Mouse (Mus musculus): ENCODE data around the gene Srebf1.

The Srebf1 gene

DNA sequence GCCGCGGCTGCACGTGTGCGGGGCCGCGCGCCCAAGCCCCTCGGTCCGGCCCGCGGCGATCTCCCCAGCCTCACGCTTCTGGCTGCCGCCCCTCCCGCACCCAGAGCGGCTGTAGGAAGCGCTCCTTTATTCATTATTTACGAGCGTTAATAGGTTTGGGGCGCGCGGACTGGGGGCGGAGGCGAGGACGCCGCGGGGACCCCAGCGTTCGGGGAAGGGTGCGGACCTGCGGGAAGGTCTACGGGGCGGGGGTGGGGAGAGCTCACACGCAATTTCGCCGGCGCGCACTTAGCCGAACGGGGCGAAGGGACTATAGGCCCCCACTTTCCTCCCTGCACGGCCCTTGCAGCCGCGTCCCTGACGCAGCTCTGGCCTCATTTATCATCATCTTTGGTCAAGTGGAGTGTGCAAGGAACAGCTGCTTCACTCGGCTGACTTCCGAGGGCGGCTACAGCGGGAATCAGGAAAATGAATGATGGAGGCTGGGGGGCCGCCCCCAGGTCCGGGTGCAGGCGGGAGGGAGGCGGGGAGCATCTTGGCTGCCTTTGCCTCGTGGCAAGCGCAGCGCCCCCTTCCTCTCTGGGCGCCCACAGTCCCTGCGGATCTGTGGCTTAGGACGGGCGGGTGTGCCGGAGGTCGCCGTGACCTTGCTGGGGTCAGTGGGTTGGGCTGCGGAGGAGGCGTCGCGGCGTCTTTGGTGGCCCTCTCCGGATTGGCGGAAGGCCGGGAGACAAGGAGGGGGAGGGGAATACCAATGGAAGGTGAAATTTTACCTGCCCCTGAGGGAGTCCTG, 46.0 kb downstream of the Srebf1 start:
- peak; percentile 65 to 79 for DNase-seq

GRCm38 (mm10) chr11:60175371-60176181, 46.8 kb downstream of the Srebf1 start:
- DNase-seq, result peak; percentile 39 to 57

DNA sequence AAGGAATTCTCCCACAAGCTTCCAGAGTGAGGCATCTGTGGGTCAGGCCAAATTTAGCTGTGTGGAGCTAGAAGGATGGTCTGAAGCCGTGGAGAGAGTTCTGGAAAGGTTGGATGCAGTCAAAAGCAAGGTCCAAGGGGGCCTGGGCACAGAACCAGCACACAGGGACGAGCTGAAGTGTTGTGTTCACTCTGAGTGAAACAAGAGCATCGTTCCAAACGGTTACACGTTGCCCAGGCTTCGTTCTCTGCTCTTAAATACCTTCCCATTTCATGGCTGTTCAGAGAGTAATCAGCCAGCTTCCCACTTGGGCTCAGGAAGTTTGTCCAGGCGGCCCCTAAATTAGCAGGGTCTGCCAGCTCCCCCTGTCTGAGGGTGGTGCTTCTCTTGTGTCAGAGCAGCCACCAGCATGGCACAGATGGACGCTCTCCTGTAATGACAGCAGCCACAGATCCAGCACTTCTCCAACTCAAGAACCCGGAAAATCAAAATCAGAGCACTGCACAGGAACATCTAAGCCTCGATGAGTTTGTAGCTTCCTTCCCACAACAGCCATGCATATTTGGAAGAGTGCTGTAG, 48.7 kb downstream of the Srebf1 start:
- DNase-seq, result no peak

GRCm38 (mm10) chr11:60172074-60172473, 50.3 kb downstream of the Srebf1 start:
- no peak for DNase-seq

GRCm38 (mm10) chr11:60168780-60169179, 53.6 kb downstream of the Srebf1 start:
- DNase-seq, result no peak

DNA sequence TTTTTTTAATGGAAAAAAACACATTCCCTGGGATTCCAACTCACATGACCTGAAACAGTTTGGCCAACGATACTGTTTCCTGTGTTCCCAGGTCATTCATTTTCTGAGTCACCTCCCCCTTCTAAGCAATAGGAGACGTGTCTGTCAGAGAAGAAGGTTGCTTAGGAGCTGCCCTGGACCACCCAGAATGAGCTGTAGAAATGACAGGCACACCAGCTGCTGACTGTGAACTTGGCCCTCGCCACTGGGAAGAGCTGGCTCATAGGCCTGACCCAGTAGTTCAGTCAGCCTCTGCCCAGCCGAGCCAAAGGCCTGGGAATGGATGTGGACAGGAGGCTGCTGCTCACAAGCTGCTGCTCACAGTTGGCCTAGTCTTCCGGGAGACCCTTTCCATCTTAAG, 57.3 kb downstream of the Srebf1 start:
- no peak for DNase-seq

DNA sequence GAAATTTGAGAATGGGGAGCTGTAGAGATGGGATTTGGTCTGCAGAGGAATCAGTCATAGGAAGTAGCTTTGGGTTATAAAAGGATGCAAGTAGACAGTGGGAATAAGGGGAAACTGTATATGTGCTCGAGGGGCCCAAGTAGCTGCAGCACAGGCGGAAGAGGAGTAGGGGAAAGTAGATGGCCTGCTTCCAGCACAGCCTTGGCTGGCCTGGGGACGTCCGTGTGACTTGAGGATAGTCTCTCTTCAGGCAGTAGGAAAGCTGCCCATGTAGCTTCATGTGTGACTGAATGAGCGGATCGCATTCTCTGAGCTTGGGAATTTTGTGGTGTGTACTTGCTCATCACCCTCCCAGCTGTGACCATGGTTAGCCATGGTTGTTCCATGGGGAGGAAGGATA, 57.9 kb downstream of the Srebf1 start:
- DNase-seq, result no peak

- no peak for DNase-seq
Observed at GRCm38 (mm10) chr11:60163362-60163761, 59.0 kb downstream of the Srebf1 start.

GRCm38 (mm10) chr11:60162547-60162946, 59.8 kb downstream of the Srebf1 start:
- no peak for DNase-seq

GRCm38 (mm10) chr11:60161146-60161874, 61.1 kb downstream of the Srebf1 start:
- no peak for DNase-seq

- no peak for DNase-seq
Observed at GRCm38 (mm10) chr11:60160454-60161114, 61.8 kb downstream of the Srebf1 start.

GRCm38 (mm10) chr11:60159955-60160354, 62.4 kb downstream of the Srebf1 start:
- DNase-seq, result no peak

- DNase-seq, result no peak
Observed at GRCm38 (mm10) chr11:60158271-60158670, 64.1 kb downstream of the Srebf1 start.

- no peak for DNase-seq
Observed at GRCm38 (mm10) chr11:60155690-60156089, 66.7 kb downstream of the Srebf1 start.

DNA sequence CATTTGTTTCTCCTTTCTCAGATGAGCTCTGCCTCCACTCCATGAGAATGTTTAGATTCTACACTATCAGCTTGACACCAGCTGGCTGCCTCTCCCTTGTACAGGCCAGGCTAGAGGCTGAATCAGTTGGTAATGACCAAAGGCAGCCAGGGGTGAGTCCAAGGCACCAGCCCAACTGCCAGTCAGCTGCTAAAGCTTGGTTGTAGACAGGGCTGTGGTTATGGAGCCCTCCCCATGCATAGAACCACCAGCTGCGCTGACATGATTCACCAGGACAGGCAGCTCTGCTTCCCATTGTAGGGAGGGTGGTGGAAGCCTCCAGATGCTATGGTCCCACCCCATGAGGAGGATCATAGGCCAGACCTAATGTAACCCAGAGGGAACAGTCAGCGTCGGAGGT, 68.4 kb downstream of the Srebf1 start:
- DNase-seq, result no peak

DNA sequence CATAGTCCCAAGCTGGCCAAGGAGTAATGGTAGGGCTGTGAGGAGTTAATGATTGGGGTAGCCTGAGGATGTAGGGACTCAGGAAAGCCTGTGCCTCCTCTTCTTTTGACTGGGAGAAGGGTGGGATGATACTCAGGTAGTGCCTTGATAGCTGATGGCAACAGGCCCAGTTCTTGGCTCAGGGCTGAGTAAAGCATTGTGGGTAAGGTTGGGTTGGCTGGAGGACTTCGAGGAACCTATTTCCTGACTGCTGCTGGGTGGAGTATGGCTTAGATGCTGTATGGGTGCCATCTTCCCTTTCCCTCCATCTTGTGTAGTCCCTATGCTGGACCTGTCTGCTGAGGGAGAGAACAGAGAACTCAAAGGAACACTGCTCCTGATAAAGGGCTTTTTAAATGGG, 70.0 kb downstream of the Srebf1 start:
- DNase-seq, result no peak

GRCm38 (mm10) chr11:60150677-60151076, 71.7 kb downstream of the Srebf1 start:
- DNase-seq, result no peak
